Comparison of ENCODE assay signal across 26 mouse cellular contexts in genomic region chr8:62502043-62502442, GRCm38 (mm10).
DNase-seq lines count a peak whose midpoint lies in the region; ATAC-seq and TF ChIP-seq lines count a peak whose summit lies in the region.
"Had no signal": no experiment of that assay in that cellular context is flagged by ENCODE, and none has a peak within 500 bp of the region (broad histone marks: within the 10 kb centered on the region; RNA-seq: fewer than 3 reads in every experiment).

No protein-coding gene starts in this region.

- no peaks in the 10 kb centered on the region for H3K27me3 ChIP-seq in forebrain, embryonic 16.5 days (replicated peaks; ENCODE audit: control insufficient read depth, insufficient read depth, low read length)
- no peaks in the 10 kb centered on the region for H3K27me3 ChIP-seq in forebrain, embryonic 11.5 days (ENCODE audit: control insufficient read depth, insufficient read depth, low read length)
- no peaks in the 10 kb centered on the region for H3K27me3 ChIP-seq in Patski
- H3K27me3 ChIP-seq in heart, adult 2 months (ENCODE audit: control insufficient read depth, insufficient read depth, low read length): no peaks in the 10 kb centered on the region
- H3K27me3 ChIP-seq: heart, embryonic 15.5 days; hindbrain, embryonic 13.5 days; limb, embryonic 12.5 days had no signal

- no peak overlapping the region for H3K27ac ChIP-seq in forebrain, embryonic 16.5 days (ENCODE audit: low read length)
- no peak overlapping the region for H3K27ac ChIP-seq in forebrain, embryonic 11.5 days (ENCODE audit: low read depth, low read length)
- no peak overlapping the region for H3K27ac ChIP-seq in heart, adult 2 months
- H3K27ac ChIP-seq: heart, embryonic 15.5 days; hindbrain, embryonic 13.5 days; kidney, postnatal 0 days; limb, embryonic 12.5 days; macrophage had no signal

- H3K4me3 ChIP-seq in forebrain, embryonic 16.5 days (replicated peaks; ENCODE audit: low read length): no peak overlapping the region
- H3K4me3 ChIP-seq in forebrain, embryonic 11.5 days (ENCODE audit: low read depth, low read length): no peak overlapping the region
- no peak overlapping the region for H3K4me3 ChIP-seq in heart, adult 2 months
- H3K4me3 ChIP-seq: heart, embryonic 15.5 days; hindbrain, embryonic 13.5 days; limb, embryonic 12.5 days had no signal

- CTCF ChIA-PET in Patski (lab: Charles Lee): no interaction called here

- no peaks in the 10 kb centered on the region for H3K9me3 ChIP-seq in forebrain, embryonic 16.5 days (ENCODE audit: control insufficient read depth, low read length)
- no peaks in the 10 kb centered on the region for H3K9me3 ChIP-seq in forebrain, embryonic 11.5 days (ENCODE audit: control insufficient read depth, low read length)
- H3K9me3 ChIP-seq: heart, embryonic 15.5 days; hindbrain, embryonic 13.5 days; limb, embryonic 12.5 days had no signal

- no peaks in the 10 kb centered on the region for H3K36me3 ChIP-seq in forebrain, embryonic 16.5 days (ENCODE audit: control insufficient read depth, insufficient read depth)
- H3K36me3 ChIP-seq in forebrain, embryonic 11.5 days (ENCODE audit: control insufficient read depth, insufficient read depth, low read length): no peaks in the 10 kb centered on the region
- H3K36me3 ChIP-seq in heart, adult 2 months (ENCODE audit: control insufficient read depth, insufficient read depth, low read length): no peaks in the 10 kb centered on the region
- H3K36me3 ChIP-seq: heart, embryonic 15.5 days; hindbrain, embryonic 13.5 days; limb, embryonic 12.5 days had no signal

- DNase-seq in forebrain, embryonic 11.5 days (ENCODE audit: low spot score): no peak
- DNase-seq in left cerebral cortex, postnatal 25 days (ENCODE audit: low spot score in 2 of 2): peak; percentile 2 to 29
- no peak for DNase-seq in left cerebral cortex, postnatal 14 days (ENCODE audit: low spot score in 2 of 2)
- DNase-seq in Patski (ENCODE audit: low read depth, low spot score): peak; percentile 15
- peak; percentile 34 for DNase-seq in layer of hippocampus, adult 9-11 months
- DNase-seq in heart, adult 2 months: no peak
- DNase-seq in gastrocnemius, postnatal 4 days (ENCODE audit: low spot score in 2 of 2): no peak
- DNase-seq: adrenal gland, adult 8-10 months; cerebellum, adult 2 months; cerebellum, postnatal 25 days; embryo, embryonic 11 days; gastrocnemius, postnatal 36 days; heart, postnatal 36 days; kidney, adult 2 months; liver, postnatal 0 days; spleen, adult 18-20 months; thymus, postnatal 36 days had no signal

- no peak for TF ChIP-seq CTCF in Patski (IDR thresholded peaks at IDR 0.05)
- TF ChIP-seq CTCF in heart, adult 2 months (IDR thresholded peaks at IDR 0.05): no peak

- H3K9ac ChIP-seq in forebrain, embryonic 16.5 days (replicated peaks; ENCODE audit: low read depth, low read length): no peak overlapping the region
- no peak overlapping the region for H3K9ac ChIP-seq in forebrain, embryonic 11.5 days (ENCODE audit: low read length)
- H3K9ac ChIP-seq in heart, adult 2 months (ENCODE audit: low read depth, low read length): no peak overlapping the region
- H3K9ac ChIP-seq: heart, embryonic 15.5 days; hindbrain, embryonic 13.5 days; limb, embryonic 12.5 days; liver, postnatal 0 days had no signal

- H3K4me1 ChIP-seq in forebrain, embryonic 16.5 days (replicated peaks; ENCODE audit: control insufficient read depth, insufficient read depth, low read length): no peaks in the 10 kb centered on the region
- H3K4me1 ChIP-seq in forebrain, embryonic 11.5 days (replicated peaks; ENCODE audit: control insufficient read depth, insufficient read depth, low read length): no peaks in the 10 kb centered on the region
- H3K4me1 ChIP-seq in heart, adult 2 months (ENCODE audit: control insufficient read depth, insufficient read depth, low read length): no peaks in the 10 kb centered on the region
- H3K4me1 ChIP-seq: heart, embryonic 15.5 days; hindbrain, embryonic 13.5 days; limb, embryonic 12.5 days had no signal

- POLR2A ChIA-PET in Patski (lab: Charles Lee): no interaction called here

- peak; percentile 72 for ATAC-seq in forebrain, embryonic 16.5 days
- ATAC-seq in forebrain, embryonic 11.5 days (replicated peaks; ENCODE audit: low FRiP score): no peak
- no peak for ATAC-seq in Patski
- ATAC-seq: liver, postnatal 0 days; lung, postnatal 0 days; midbrain, embryonic 16.5 days had no signal

- H3K4me2 ChIP-seq in forebrain, embryonic 16.5 days (ENCODE audit: low read length): no peak overlapping the region
- no peak overlapping the region for H3K4me2 ChIP-seq in forebrain, embryonic 11.5 days (ENCODE audit: low read depth, low read length, severe bottlenecking)
- H3K4me2 ChIP-seq: heart, embryonic 15.5 days; hindbrain, embryonic 13.5 days; limb, embryonic 12.5 days; liver, embryonic 11.5 days had no signal

- WGBS in forebrain, embryonic 16.5 days: 44% methylated on average over 2 of the region's 2 CpGs
- 58% methylated on average over 2 of the region's 2 CpGs for WGBS in forebrain, embryonic 11.5 days
- WGBS in heart, adult 2 months: 50% methylated on average over 2 of the region's 2 CpGs

- no peak for TF ChIP-seq POLR2A in heart, adult 2 months (IDR thresholded peaks at IDR 0.05; ENCODE audit: insufficient read depth, low read depth, low read length)

- TF ChIP-seq EP300 in heart, adult 2 months (IDR thresholded peaks at IDR 0.05; ENCODE audit: insufficient read depth, low read depth, low read length): no peak

- in situ Hi-C loops in Patski (cut with MboI; ENCODE audit: low pct_unique_long_range_greater_than_20kb): no loop called here

- no peaks in the 10 kb centered on the region for H3K79me2 ChIP-seq in heart, adult 2 months (replicated peaks; ENCODE audit: control insufficient read depth, insufficient read depth, low read length)

- intact Hi-C loops in left cerebral cortex, postnatal 25 days (cut with DNase I): no loop called here
- intact Hi-C loops in left cerebral cortex, postnatal 14 days (cut with DNase I): no loop called here
- intact Hi-C loops in heart, adult 2 months (cut with DNase I): no loop called here

Comparison
In these comparisons a context has a peak if more than half of its experiments do, and no peak if none do; other contexts are left out.
1. DNase-seq: peak in left cerebral cortex, postnatal 25 days (2 of 2), Patski (single experiment) and layer of hippocampus, adult 9-11 months (single experiment); none in forebrain, embryonic 11.5 days (single experiment), left cerebral cortex, postnatal 14 days (0 of 2), heart, adult 2 months (0 of 2) and gastrocnemius, postnatal 4 days (0 of 2).